Mouse (Mus musculus): ENCODE measurements around the gene Stil. TPM values are rescaled to one million over a fixed set of nuclear protein-coding genes. Genes with fewer than 3 reads are reported as not detected.
A peak's percentile ranks its signal among the peaks of the same experiment; 100 is the strongest.

Gene Stil
- polyA plus RNA-seq, 1 experiment from 2014 or later = 19.7 TPM

DNA sequence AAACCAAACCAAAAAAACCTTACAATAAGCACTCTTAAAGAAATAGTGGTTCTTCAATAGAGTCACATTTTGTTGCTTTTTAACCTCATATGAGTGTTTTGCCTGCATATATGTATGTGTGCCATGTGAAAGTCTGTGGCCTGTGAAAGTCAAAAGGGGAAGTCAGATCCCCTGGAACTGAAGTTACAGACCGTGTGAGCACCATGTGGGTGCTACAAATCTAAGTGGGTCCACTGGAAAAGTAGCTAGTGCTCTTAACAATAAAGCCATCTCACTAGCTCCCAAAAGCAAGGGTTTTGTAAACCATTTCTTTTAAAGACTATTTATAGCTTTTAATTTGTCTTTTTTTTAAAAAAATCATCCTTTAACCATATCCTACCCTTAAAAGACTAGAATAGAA, 17.3 kb upstream of the Stil start:
- Histone ChIP-seq H3K4me3 (ENCODE audit: low read depth, low read length) (no peak overlapping the region), H3K9ac (ENCODE audit: low read length) (no peak overlapping the region), H3K4me2 (no peak overlapping the region), H3K4me1 (ENCODE audit: control insufficient read depth, insufficient read depth, low read length) (peaks cover 5% of the 10 kb centered on the region), H3K9me3 (ENCODE audit: control insufficient read depth, low read length) (no peaks in the 10 kb centered on the region), H3K27ac (ENCODE audit: low read depth, low read length) (no peak overlapping the region), H3K27me3 (ENCODE audit: control insufficient read depth, insufficient read depth, low read length) (no peaks in the 10 kb centered on the region), H3K36me3 (ENCODE audit: control insufficient read depth, insufficient read depth, low read length) (no peaks in the 10 kb centered on the region)
- DNase-seq (ENCODE audit: low spot score, missing footprints) (no peak), ATAC-seq (ENCODE audit: low FRiP score) (no peak)
- WGBS = 90% methylated on average over 1 of the region's 1 CpGs

DNA sequence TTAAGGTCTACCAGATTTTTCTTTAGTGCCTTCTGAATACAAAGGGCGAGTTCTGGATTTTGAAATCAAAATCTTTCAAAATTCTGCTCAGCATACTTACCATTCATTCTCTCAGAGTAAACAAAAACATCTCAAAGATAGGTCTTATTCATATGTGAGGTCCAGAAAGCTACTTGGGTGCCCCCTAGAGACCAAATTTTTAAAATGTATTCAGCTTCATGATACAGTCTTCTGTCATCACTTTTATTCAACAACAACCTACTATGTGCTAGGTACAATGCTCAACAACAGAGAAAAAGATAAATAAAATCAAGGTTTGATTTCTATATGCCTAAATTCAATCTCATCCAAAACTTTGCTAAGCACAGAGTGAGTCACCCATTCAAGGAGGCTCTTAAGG, 16.9 kb upstream of the Stil start:
- H3K27ac ChIP-seq (ENCODE audit: low read depth, low read length) = no peak overlapping the region
- H3K36me3 ChIP-seq (ENCODE audit: control insufficient read depth, insufficient read depth, low read length) = no peaks in the 10 kb centered on the region
- no peak overlapping the region for H3K4me3 ChIP-seq (ENCODE audit: low read depth, low read length)
- DNase-seq (ENCODE audit: low spot score, missing footprints) (no peak), ATAC-seq (ENCODE audit: low FRiP score) (no peak)
- peaks cover 6% of the 10 kb centered on the region for H3K4me1 ChIP-seq (ENCODE audit: control insufficient read depth, insufficient read depth, low read length)
- no peaks in the 10 kb centered on the region for H3K9me3 ChIP-seq (ENCODE audit: control insufficient read depth, low read length)
- WGBS = 84% methylated on average over 1 of the region's 1 CpGs
- no peak overlapping the region for H3K9ac ChIP-seq (ENCODE audit: low read length)
- no peaks in the 10 kb centered on the region for H3K27me3 ChIP-seq (ENCODE audit: control insufficient read depth, insufficient read depth, low read length)
- H3K4me2 ChIP-seq = no peak overlapping the region

DNA sequence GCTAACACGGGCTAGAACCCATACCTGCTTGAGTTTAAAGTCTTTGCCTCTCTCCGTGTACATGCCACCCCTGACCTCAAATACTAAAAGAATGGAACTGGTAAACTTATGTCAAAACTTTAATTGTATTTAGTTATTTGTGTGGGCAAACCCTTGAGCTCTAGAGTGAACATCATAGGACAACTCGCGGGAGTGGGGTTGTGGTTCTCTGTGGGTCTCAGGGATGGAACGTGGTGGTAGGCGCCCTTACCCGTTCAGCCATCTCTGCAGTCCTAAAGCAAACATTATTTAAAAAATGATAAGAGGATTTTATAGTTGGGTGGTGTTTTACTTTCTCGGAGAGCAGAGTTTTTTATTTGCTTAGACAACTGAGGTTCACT, 13.8 kb upstream of the Stil start:
- DNase-seq (ENCODE audit: low spot score, missing footprints) = peak; percentile 94
- no peaks in the 10 kb centered on the region for H3K36me3 ChIP-seq (ENCODE audit: control insufficient read depth, insufficient read depth, low read length)
- H3K9me3 ChIP-seq (ENCODE audit: control insufficient read depth, low read length) = no peaks in the 10 kb centered on the region
- peak; percentile 54 for ATAC-seq (ENCODE audit: low FRiP score)
- peaks cover 6% of the 10 kb centered on the region for H3K4me1 ChIP-seq (ENCODE audit: control insufficient read depth, insufficient read depth, low read length)
- H3K27me3 ChIP-seq (ENCODE audit: control insufficient read depth, insufficient read depth, low read length) = no peaks in the 10 kb centered on the region
- H3K9ac ChIP-seq (ENCODE audit: low read length) = peak overlapping the region; percentile 91
- peak overlapping the region; percentile 48 for H3K4me2 ChIP-seq
- peak overlapping the region; percentile 84 for H3K4me3 ChIP-seq (ENCODE audit: low read depth, low read length)
- 2% methylated on average over 8 of the region's 8 CpGs for WGBS
- peak overlapping the region; percentile 99 for H3K27ac ChIP-seq (ENCODE audit: low read depth, low read length)

DNA sequence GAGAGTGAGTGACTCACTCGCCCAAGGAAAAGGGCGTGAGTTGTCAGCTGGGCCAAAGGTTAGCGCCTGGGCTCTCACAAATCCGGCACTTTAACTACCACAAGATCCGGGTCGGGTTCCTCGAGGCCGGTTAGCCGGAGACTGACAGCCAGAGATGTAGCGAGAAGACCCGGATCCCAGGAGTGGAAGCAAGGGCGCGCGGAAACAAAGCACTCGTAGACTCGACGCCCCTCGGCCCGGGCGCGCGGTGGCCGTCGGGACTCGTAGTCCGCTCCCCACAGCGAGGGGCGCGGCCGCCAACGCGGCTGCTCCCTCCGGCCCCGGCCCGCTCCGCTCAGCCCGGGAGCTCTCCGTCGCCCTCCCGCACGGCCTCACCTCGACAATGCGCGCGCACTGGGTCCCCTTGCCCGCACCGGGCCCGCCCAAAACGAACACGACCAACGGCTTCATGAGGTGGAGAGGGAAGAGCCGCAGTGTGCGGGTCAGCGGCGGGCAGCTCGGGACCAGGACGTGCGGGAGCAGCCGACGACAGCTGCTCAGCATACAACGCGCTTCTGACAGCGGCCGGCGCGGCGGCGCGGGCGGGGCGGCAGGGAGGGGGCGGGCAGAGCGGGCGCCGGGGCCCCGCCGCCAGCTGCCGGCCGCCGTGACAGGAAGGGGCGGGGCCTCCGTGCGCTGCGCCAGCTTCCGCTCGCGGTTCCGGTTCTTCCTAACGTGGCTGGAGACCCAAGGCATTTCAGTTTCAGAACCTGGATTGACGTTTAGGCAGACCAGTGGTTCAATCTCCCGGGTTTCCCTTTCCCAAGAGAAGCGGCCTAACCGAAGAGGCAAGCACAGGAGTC, 13.1 kb upstream of the Stil start, which contains the start of gene Cmpk1:
Cmpk1 (minus strand) TSS at position 651 of the 842 bp plus-strand sequence.
- H3K4me2 ChIP-seq = peak within 1 kb of the TSS; percentile 48
- H3K9ac ChIP-seq (ENCODE audit: low read length) = peak within 1 kb of the TSS; percentile 91
- WGBS = under 1% methylated on average over 83 of the region's 93 CpGs
- peak; percentile 98 for DNase-seq (ENCODE audit: low spot score, missing footprints)
- no peaks in the 10 kb centered on the region for H3K27me3 ChIP-seq (ENCODE audit: control insufficient read depth, insufficient read depth, low read length)
- H3K9me3 ChIP-seq (ENCODE audit: control insufficient read depth, low read length) = no peaks in the 10 kb centered on the region
- H3K27ac ChIP-seq (ENCODE audit: low read depth, low read length) = peak within 1 kb of the TSS; percentile 99
- H3K4me1 ChIP-seq (ENCODE audit: control insufficient read depth, insufficient read depth, low read length) = peaks cover 6% of the 10 kb centered on the region
- peak; percentile 98 for ATAC-seq (ENCODE audit: low FRiP score)
- peak within 1 kb of the TSS; percentile 84 for H3K4me3 ChIP-seq (ENCODE audit: low read depth, low read length)
- no peaks in the 10 kb centered on the region for H3K36me3 ChIP-seq (ENCODE audit: control insufficient read depth, insufficient read depth, low read length)

DNA sequence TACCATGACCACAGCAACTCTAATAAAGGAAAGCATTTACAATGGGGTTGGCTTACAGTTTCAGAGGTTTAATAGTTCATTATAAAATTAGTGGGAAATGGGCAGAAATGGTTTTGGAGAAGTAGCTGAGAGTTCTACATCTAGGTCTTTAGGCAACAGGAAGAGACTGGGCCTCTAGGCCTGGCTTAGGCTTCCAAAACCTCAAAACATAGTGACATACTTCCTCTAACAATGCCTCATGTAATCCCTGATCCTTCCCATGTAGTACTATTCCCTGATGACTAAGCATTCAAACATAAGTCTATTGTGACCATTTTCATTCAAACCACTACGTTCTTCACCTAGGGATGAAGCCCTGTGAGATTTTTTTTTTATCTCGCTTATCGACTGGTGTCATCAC, 5.7 kb upstream of the Stil start:
- no peaks in the 10 kb centered on the region for H3K9me3 ChIP-seq (ENCODE audit: control insufficient read depth, low read length)
- H3K27me3 ChIP-seq (ENCODE audit: control insufficient read depth, insufficient read depth, low read length) = no peaks in the 10 kb centered on the region
- no peak overlapping the region for H3K9ac ChIP-seq (ENCODE audit: low read length)
- no peaks in the 10 kb centered on the region for H3K4me1 ChIP-seq (ENCODE audit: control insufficient read depth, insufficient read depth, low read length)
- WGBS = 88% methylated on average over 3 of the region's 3 CpGs
- no peaks in the 10 kb centered on the region for H3K36me3 ChIP-seq (ENCODE audit: control insufficient read depth, insufficient read depth, low read length)
- no peak overlapping the region for H3K27ac ChIP-seq (ENCODE audit: low read depth, low read length)
- DNase-seq (ENCODE audit: low spot score, missing footprints) (no peak), ATAC-seq (ENCODE audit: low FRiP score) (no peak)
- no peak overlapping the region for H3K4me2 ChIP-seq
- H3K4me3 ChIP-seq (ENCODE audit: low read depth, low read length) = no peak overlapping the region

DNA sequence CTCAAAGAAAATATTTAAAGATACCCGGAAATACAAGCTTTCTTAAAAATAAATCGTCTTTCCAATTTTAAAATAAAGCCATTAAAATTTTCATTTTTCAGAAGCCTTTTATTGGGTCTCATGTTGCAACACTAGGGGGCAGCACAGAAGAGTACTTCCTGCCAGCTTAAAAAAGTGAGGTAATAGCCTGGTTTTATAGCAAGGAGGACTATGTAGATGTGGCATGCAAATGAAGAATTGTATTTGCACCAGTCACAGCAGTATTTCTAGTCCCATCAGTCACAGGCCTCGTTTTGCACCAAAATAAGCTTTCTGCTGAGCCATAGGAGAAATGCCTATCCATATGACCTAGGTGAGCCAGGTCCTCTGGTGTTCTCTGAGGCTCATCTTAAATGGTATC, 2.9 kb upstream of the Stil start:
- no peak overlapping the region for H3K27ac ChIP-seq (ENCODE audit: low read depth, low read length)
- WGBS = 53% methylated on average over 3 of the region's 3 CpGs

DNA sequence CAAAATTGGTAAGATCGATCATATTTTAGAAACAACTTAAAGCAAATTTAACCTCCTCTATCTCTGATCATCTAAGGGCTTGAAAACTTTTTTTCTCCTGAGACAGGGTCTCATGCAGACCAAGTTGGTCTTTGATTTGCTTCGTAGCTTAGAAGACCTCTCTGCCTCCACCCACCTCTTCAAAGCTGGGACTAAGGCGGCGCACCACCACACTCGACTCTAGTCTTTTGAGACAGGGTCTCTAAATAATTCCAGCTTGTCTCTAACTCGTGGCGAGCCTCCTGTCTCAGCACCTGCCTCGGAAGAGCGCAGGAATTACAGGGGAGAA, 550 bp upstream of the Stil start:
- Histone ChIP-seq H3K27me3 (ENCODE audit: control insufficient read depth, insufficient read depth, low read length) (no peaks in the 10 kb centered on the region), H3K4me2 (peak overlapping the region; percentile 56), H3K4me3 (ENCODE audit: low read depth, low read length) (peak overlapping the region; percentile 74), H3K36me3 (ENCODE audit: control insufficient read depth, insufficient read depth, low read length) (no peaks in the 10 kb centered on the region), H3K4me1 (ENCODE audit: control insufficient read depth, insufficient read depth, low read length) (peaks cover 12% of the 10 kb centered on the region), H3K9ac (ENCODE audit: low read length) (peak overlapping the region; percentile 77), H3K9me3 (ENCODE audit: control insufficient read depth, low read length) (no peaks in the 10 kb centered on the region), H3K27ac (ENCODE audit: low read depth, low read length) (peak overlapping the region; percentile 88)
- DNase-seq (ENCODE audit: low spot score, missing footprints) (no peak), ATAC-seq (ENCODE audit: low FRiP score) (no peak)
- WGBS = 8% methylated on average over 9 of the region's 9 CpGs

More for the DNA sequence above, 2.9 kb upstream of the Stil start:
- H3K4me3 ChIP-seq (ENCODE audit: low read depth, low read length) = no peak overlapping the region
- no peak for ATAC-seq (ENCODE audit: low FRiP score)
- no peaks in the 10 kb centered on the region for H3K27me3 ChIP-seq (ENCODE audit: control insufficient read depth, insufficient read depth, low read length)
- no peak overlapping the region for H3K4me2 ChIP-seq
- no peak overlapping the region for H3K9ac ChIP-seq (ENCODE audit: low read length)
- DNase-seq (ENCODE audit: low spot score, missing footprints) = peak; percentile 82
- no peaks in the 10 kb centered on the region for H3K9me3 ChIP-seq (ENCODE audit: control insufficient read depth, low read length)
- H3K36me3 ChIP-seq (ENCODE audit: control insufficient read depth, insufficient read depth, low read length) = no peaks in the 10 kb centered on the region
- H3K4me1 ChIP-seq (ENCODE audit: control insufficient read depth, insufficient read depth, low read length) = peaks cover 12% of the 10 kb centered on the region

DNA sequence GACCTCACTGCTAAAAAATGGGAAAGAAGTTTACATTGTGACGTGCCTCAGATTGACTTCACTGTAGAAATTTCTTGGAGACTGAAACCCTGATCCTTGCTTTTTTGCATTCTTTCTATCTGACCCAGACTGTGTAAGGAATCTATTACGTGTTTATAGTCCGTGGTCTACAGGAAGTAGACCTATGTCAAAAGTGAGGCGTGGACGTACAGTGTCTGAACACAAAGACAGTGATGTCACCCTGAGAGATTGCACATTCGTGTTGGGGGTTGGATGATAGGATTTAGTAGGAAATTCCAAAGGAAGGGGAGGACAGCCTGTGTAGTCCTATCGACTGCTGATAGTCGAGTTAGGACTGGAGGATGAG, 453 bp downstream of the Stil start:
- Histone ChIP-seq H3K9ac (ENCODE audit: low read length) (peak overlapping the region; percentile 78), H3K4me1 (ENCODE audit: control insufficient read depth, insufficient read depth, low read length) (peaks cover 12% of the 10 kb centered on the region), H3K27me3 (ENCODE audit: control insufficient read depth, insufficient read depth, low read length) (no peaks in the 10 kb centered on the region), H3K36me3 (ENCODE audit: control insufficient read depth, insufficient read depth, low read length) (no peaks in the 10 kb centered on the region), H3K9me3 (ENCODE audit: control insufficient read depth, low read length) (no peaks in the 10 kb centered on the region), H3K27ac (ENCODE audit: low read depth, low read length) (no peak overlapping the region), H3K4me2 (peak overlapping the region; percentile 71), H3K4me3 (ENCODE audit: low read depth, low read length) (peak overlapping the region; percentile 74)
- no peak for DNase-seq (ENCODE audit: low spot score, missing footprints)
- 1% methylated on average over 8 of the region's 8 CpGs for WGBS
- ATAC-seq (ENCODE audit: low FRiP score) = peak; percentile 51

DNA sequence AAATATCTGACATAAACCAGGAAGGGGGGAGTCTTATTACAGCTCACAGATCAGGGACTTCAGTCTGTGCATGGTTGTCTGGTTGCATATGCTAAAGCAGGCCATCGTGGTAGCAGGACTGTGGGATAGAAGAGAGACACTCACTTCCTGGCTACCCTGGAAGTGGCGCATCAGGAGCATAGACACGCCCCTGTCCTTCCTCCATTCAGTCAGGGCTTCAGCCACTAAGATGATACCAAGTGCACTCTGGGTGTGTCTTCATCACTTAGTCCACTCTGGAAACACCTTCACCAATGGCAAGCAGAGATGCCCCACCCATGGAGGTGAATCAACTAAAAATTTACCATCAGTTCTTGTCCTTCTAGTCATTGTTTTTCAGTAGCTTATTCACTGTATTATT, 14.3 kb downstream of the Stil start:
- H3K27ac ChIP-seq (ENCODE audit: low read depth, low read length) = no peak overlapping the region
- H3K9ac ChIP-seq (ENCODE audit: low read length) = no peak overlapping the region
- peaks cover 7% of the 10 kb centered on the region for H3K36me3 ChIP-seq (ENCODE audit: control insufficient read depth, insufficient read depth, low read length)
- 87% methylated on average over 3 of the region's 3 CpGs for WGBS
- H3K9me3 ChIP-seq (ENCODE audit: control insufficient read depth, low read length) = no peaks in the 10 kb centered on the region
- no peak overlapping the region for H3K4me2 ChIP-seq
- H3K27me3 ChIP-seq (ENCODE audit: control insufficient read depth, insufficient read depth, low read length) = no peaks in the 10 kb centered on the region
- H3K4me1 ChIP-seq (ENCODE audit: control insufficient read depth, insufficient read depth, low read length) = no peaks in the 10 kb centered on the region
- ATAC-seq (ENCODE audit: low FRiP score) = no peak
- no peak for DNase-seq (ENCODE audit: low spot score, missing footprints)
- no peak overlapping the region for H3K4me3 ChIP-seq (ENCODE audit: low read depth, low read length)

All from midbrain, embryonic 11.5 days (tissue).